Mouse (Mus musculus) thymus, postnatal 4 days (tissue): Measurements from ENCODE around the gene St8sia2.
"Not testable (repeated sequence)": the region's sequence is repeated elsewhere in the genome, so short reads cannot be mapped to it uniquely, and the experiment has no call there.

Experiments
- DNase-seq: peaks from one replicate; pipeline ENCODE4 v3.0.0; 2021

St8sia2 gene

DNA sequence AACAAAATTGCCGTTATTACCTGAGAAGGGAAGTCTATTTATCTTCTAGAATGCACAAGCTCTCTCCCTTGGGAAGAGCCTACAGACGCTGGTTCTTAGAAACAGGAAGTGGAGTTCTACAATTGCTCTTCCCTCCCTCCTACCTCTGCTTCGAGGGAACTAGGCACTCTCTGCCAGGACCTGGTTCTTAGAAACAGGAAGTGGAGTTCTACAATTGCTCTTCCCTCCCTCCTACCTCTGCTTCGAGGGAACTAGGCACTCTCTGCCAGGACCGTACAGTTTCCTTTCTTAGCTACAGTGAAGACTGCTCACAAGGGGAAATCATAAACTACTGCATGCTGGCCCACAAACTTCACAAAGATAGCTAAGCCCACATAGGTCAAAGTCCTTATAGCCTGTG is 41.3 kb downstream of the St8sia2 start:
- not testable (repeated sequence) for DNase-seq

DNA sequence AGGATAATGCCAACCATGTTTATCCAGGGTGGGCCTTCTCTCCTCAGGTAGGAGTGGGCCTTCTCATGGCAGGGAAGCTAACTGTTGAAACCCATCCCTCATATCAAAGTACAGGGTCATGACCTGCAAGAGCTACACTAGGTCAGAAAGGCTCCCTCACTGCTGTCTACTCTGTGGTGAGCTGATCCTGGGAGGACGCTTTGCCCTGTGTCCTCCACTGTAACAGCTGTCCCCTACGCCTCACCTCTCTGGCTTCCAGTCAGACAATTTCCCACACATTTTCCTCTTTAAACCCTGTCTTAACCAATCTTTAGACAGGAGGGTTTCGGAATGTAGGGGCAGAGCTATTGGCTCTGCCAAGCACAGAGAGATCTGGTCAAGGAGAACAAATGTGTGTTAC is 48.3 kb downstream of the St8sia2 start:
- no peak for DNase-seq

DNA sequence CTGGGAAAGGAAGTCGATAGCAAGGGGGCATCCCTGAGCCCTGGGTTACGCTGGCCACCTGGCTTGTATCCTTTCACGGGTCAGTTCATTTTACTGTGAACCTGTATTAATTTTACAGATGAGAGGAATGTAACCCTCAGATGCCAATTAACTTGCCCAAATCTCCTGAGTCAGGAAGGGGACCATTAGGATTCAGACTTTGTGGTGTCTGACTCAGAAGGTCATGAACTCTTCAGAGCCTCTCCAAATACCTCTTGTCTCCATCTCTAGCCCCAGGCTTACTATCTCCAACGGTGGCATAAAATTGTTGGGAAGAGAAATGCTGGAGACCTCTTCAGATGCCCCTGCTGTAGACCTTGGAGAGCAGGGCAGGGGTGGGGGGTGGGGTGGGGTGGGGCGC is 51.1 kb downstream of the St8sia2 start:
- DNase-seq: no peak

- no peak for DNase-seq
These were observed 59.0 kb downstream of the St8sia2 start for GRCm38 (mm10) chr7:73954441-73954840.

GRCm38 (mm10) chr7:73953131-73953530 is 60.4 kb downstream of the St8sia2 start:
- DNase-seq: no peak

- DNase-seq: no peak
These were observed 71.8 kb downstream of the St8sia2 start for GRCm38 (mm10) chr7:73941640-73942039.

GRCm38 (mm10) chr7:73939236-73939635 is 74.3 kb downstream of the St8sia2 start:
- DNase-seq: no peak

- no peak for DNase-seq
These were observed 75.3 kb downstream of the St8sia2 start for GRCm38 (mm10) chr7:73938046-73938810.

GRCm38 (mm10) chr7:73936119-73936518 is 77.4 kb downstream of the St8sia2 start:
- DNase-seq: no peak

GRCm38 (mm10) chr7:73935703-73936102 is 77.8 kb downstream of the St8sia2 start:
- no peak for DNase-seq

DNA sequence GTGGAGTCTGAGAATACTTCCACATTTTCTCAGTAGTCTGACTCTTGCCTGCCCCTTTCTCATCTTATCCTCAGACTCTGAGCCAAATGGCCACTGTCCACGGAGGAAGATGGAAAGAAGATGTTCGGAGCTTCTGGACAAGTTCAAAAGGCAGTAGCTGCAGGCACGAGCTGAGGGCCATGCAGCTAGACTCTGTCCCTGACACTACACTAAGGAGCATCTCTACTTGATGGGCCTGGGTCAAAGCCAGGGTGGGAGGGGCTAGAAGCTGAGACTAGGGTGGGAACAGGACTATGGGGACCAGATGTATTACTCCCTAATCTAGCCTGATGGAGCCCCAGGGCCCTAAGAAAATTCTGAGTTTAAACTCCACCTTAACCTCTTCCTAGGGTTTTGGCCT is 80.5 kb downstream of the St8sia2 start:
- no peak for DNase-seq

- no peak for DNase-seq
These were observed 92.5 kb downstream of the St8sia2 start for GRCm38 (mm10) chr7:73920921-73921485.

DNA sequence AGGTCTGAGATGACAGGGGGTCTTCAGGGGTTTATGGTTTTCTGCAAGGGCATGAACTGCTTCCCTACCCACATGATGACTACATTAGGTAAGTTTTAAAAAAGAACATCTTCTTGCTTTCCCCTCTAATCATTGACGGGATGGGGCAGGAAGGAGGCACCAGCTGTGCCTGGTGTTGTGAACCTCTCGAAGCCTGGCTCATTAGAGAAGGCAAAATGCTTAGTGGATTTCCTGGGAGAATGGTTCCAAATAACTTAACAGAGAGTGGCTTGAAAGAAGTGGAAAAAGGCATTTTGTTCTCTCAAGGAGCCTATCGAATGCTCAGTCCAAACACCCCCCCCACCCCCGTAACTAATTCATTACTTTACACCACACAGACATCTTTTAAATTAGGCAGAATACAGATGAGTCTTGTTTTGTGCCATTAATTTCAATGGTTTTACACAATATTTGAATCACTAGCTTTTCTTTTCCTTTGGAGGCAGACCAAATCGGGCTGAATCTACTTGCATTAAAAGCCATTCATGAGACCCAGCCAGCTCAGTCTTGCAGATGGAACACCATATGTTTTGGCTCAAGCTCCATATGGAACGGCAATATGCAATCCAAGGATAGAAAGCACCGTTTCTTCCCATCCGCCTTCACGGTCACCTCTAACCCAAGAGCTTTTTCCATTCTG is 95.7 kb downstream of the St8sia2 start:
- DNase-seq: no peak

GRCm38 (mm10) chr7:73911899-73912298 is 101.6 kb downstream of the St8sia2 start:
- no peak for DNase-seq

- no peak for DNase-seq
These were observed 102.6 kb downstream of the St8sia2 start for GRCm38 (mm10) chr7:73910843-73911242.

DNA sequence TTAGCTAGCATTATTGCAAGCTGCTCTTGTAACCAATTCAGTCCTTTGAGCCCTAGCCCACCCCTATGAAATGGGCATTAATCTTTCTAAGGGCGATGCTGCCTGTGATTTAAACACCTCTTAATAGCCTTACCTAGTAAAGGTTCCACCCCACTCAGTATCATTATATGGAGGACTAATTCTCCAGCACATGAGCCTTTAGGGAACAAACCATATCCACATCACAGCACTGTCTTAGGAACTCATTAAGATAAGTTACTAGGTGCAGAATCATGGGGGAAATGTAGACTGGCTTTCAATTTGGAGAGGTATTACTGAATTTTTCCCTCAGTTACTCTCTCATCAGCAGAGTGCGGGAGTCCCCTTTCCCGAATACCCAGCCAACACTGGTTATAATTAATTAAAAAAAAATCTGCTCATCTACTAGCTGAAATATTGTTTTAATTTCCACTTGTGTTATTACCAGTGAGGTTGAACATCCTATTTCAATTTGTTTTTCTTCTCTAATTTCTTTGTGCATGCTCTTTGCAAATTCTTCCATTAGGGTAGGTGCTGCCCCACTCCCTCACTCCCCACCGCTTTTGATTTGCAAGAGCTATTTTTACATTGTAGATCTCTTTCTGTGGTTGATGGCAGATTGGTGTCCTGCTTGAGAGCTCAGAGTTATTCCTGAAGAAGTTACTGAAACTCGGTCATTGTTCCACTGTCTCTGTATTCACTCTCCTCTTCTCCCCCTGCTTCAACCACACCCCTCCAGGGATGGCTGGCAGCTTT is 103.9 kb downstream of the St8sia2 start:
- DNase-seq: no peak

- no peak for DNase-seq
These were observed 119.0 kb downstream of the St8sia2 start for GRCm38 (mm10) chr7:73894506-73894905.

DNA sequence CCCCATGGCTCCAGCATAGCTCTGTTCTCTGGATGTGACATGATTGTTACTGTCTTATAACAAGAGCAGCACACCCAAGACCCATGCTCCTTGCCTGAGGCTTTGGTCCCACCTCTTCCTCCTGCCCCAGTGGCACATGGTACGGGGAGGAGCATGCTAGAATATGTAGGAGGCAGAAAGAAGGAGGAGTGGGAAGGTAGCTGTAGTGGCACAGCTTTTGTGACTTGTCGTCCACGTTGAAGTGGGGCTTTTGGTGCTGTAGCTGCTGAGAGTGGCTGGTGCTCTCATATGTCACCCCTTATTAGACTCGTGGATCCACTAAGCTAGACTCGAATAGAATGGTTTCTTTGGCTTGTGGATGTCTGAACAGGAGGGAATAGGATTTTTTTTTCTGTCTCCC is 121.7 kb downstream of the St8sia2 start:
- no peak for DNase-seq

GRCm38 (mm10) chr7:73890891-73891610 is 122.4 kb downstream of the St8sia2 start:
- DNase-seq: no peak

DNA sequence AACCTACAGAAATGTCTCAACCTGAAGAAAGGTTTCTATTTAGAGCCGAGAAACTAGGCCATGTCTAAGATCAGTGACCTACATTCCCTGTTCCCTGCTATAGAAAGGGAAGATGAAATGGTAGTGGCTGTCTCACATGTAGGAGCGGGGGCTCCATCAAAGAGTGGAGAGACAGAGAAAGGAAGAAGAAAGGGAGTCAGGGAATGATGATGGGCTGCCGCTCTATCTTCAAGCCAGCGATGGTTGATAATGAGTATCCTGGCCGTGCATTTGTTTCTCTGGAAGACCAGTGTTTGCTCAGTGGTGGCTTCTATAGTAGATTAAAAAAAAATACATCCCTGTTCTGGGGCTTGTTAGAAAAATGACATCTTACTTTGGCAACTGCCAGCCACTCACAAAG is 123.0 kb downstream of the St8sia2 start:
- DNase-seq: no peak
